Mouse (Mus musculus): Measurements from ENCODE around the gene Efhd2. TPM values are rescaled to one million over a fixed set of nuclear protein-coding genes. Genes with fewer than 3 reads are reported as not detected.

Gene Efhd2
- total RNA-seq, 1 experiment = 9.2 TPM

- in situ Hi-C loops (cut with MboI; ENCODE audit: low sequenced_read_pairs in 2 of 2, unreplicated experiment in 2 of 2) = no loop called here
- Histone ChIP-seq H3K27ac (ENCODE audit: insufficient read depth, low read depth, low read length, poor library complexity, severe bottlenecking) (no peak overlapping the region), H3K9ac (ENCODE audit: insufficient read depth, low read depth, low read length, poor library complexity, severe bottlenecking) (no peak overlapping the region), H3K4me3 (ENCODE audit: insufficient read depth in 1 of 2, low read depth in 1 of 2, low read length in 2 of 2, poor library complexity in 1 of 2, severe bottlenecking in 1 of 2) (no peak overlapping the region), H3K36me3 (ENCODE audit: control insufficient read depth, insufficient read depth, low read length, poor library complexity, severe bottlenecking) (peaks cover 3% of the 10 kb centered on the region; the same call in 1 of the 2 replicates), H3K4me1 (ENCODE audit: control insufficient read depth in 2 of 2, insufficient read depth in 2 of 2, low read length in 2 of 2, poor library complexity in 1 of 2) (peaks cover 0 to 4% of the 10 kb centered on the region in 2 experiments; a peak in 1 of 4 replicates), H3K9me3 (ENCODE audit: control insufficient read depth, insufficient read depth, low read depth, low read length) (no peaks in the 10 kb centered on the region)
- TF ChIP-seq MAFK (IDR thresholded peaks at IDR 0.05; ENCODE audit: insufficient read depth, low read depth, low read length) (no peak), ZNF384 (IDR thresholded peaks at IDR 0.05; ENCODE audit: low read depth, low read length) (no peak), ZC3H11A (IDR thresholded peaks at IDR 0.05; ENCODE audit: borderline replicate concordance, low read depth, low read length) (no peak), CHD2 (IDR thresholded peaks at IDR 0.05; ENCODE audit: low read depth, low read length) (no peak), HCFC1 (IDR thresholded peaks at IDR 0.05; ENCODE audit: borderline replicate concordance, insufficient read depth, low read length) (no peak)
- DNase-seq (ENCODE audit: low read depth, low spot score) = no peak
These were observed 16.2 kb downstream of the Efhd2 start for GRCm38 (mm10) chr4:141858501-141858900.

GRCm38 (mm10) chr4:141857422-141857930 is 17.2 kb downstream of the Efhd2 start:
- Histone ChIP-seq H3K27ac (ENCODE audit: insufficient read depth, low read depth, low read length, poor library complexity, severe bottlenecking) (no peak overlapping the region), H3K4me3 (ENCODE audit: insufficient read depth in 1 of 2, low read depth in 1 of 2, low read length in 2 of 2, poor library complexity in 1 of 2, severe bottlenecking in 1 of 2) (no peak overlapping the region), H3K9ac (ENCODE audit: insufficient read depth, low read depth, low read length, poor library complexity, severe bottlenecking) (no peak overlapping the region), H3K9me3 (ENCODE audit: control insufficient read depth, insufficient read depth, low read depth, low read length) (no peaks in the 10 kb centered on the region), H3K4me1 (ENCODE audit: control insufficient read depth in 2 of 2, insufficient read depth in 2 of 2, low read length in 2 of 2, poor library complexity in 1 of 2) (peaks cover 0 to 4% of the 10 kb centered on the region in 2 experiments; a peak in 1 of 4 replicates), H3K36me3 (ENCODE audit: control insufficient read depth, insufficient read depth, low read length, poor library complexity, severe bottlenecking) (peaks cover 3% of the 10 kb centered on the region; the same call in 1 of the 2 replicates)
- in situ Hi-C loops (cut with MboI; ENCODE audit: low sequenced_read_pairs in 2 of 2, unreplicated experiment in 2 of 2) = no loop called here
- peak; percentile 72 for DNase-seq (ENCODE audit: low read depth, low spot score)
- no peak for TF ChIP-seq ZC3H11A (IDR thresholded peaks at IDR 0.05; ENCODE audit: borderline replicate concordance, low read depth, low read length)
- TF ChIP-seq ZNF384 (IDR thresholded peaks at IDR 0.05; ENCODE audit: low read depth, low read length) = no peak
- TF ChIP-seq CHD2 (IDR thresholded peaks at IDR 0.05; ENCODE audit: low read depth, low read length) = no peak
- TF ChIP-seq MAFK (IDR thresholded peaks at IDR 0.05; ENCODE audit: insufficient read depth, low read depth, low read length) = no peak
- no peak for TF ChIP-seq HCFC1 (IDR thresholded peaks at IDR 0.05; ENCODE audit: borderline replicate concordance, insufficient read depth, low read length)

- no peaks in the 10 kb centered on the region for H3K9me3 ChIP-seq (ENCODE audit: control insufficient read depth, insufficient read depth, low read depth, low read length)
- no peak overlapping the region for H3K4me3 ChIP-seq (ENCODE audit: insufficient read depth in 1 of 2, low read depth in 1 of 2, low read length in 2 of 2, poor library complexity in 1 of 2, severe bottlenecking in 1 of 2)
- H3K36me3 ChIP-seq (ENCODE audit: control insufficient read depth, insufficient read depth, low read length, poor library complexity, severe bottlenecking) = no peaks in the 10 kb centered on the region
- in situ Hi-C loops (cut with MboI; ENCODE audit: low sequenced_read_pairs in 2 of 2, unreplicated experiment in 2 of 2) = no loop called here
- no peak overlapping the region for H3K27ac ChIP-seq (ENCODE audit: insufficient read depth, low read depth, low read length, poor library complexity, severe bottlenecking)
- H3K4me1 ChIP-seq (ENCODE audit: control insufficient read depth in 2 of 2, insufficient read depth in 2 of 2, low read length in 2 of 2, poor library complexity in 1 of 2) = 0 out of 4 replicates have a peak, but pooled peaks cover 0 to 2% of the 10 kb centered on the region in 2 experiments
- TF ChIP-seq CHD2 (IDR thresholded peaks at IDR 0.05; ENCODE audit: low read depth, low read length) (no peak), MAFK (IDR thresholded peaks at IDR 0.05; ENCODE audit: insufficient read depth, low read depth, low read length) (no peak), HCFC1 (IDR thresholded peaks at IDR 0.05; ENCODE audit: borderline replicate concordance, insufficient read depth, low read length) (no peak), ZNF384 (IDR thresholded peaks at IDR 0.05; ENCODE audit: low read depth, low read length) (no peak), ZC3H11A (IDR thresholded peaks at IDR 0.05; ENCODE audit: borderline replicate concordance, low read depth, low read length) (no peak)
- DNase-seq (ENCODE audit: low read depth, low spot score) = no peak
- H3K9ac ChIP-seq (ENCODE audit: insufficient read depth, low read depth, low read length, poor library complexity, severe bottlenecking) = no peak overlapping the region
These were observed 21.3 kb downstream of the Efhd2 start for GRCm38 (mm10) chr4:141853437-141853836.

DNA sequence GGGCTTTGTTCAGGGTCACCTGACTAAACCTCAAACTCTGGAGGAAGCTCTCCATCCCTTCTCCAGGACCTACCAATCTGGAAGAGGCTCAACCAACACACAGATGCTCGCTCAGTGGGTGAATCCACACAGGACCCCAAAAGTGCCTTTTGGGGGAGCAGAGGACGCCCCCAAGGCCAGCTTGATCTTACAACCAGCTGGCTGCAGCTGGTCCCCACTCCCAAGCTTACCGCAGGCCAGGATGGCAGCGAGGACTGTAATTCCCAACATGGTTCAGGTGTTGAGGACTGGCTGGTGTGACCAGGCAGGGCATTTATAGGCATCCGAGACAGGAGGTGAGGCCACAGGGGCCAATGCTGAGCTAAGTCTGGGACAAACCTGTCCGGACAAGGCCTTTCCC is 28.7 kb downstream of the Efhd2 start, which contains the start of gene Ctrc:
Ctrc (minus strand) TSS at position 361 of the 400 bp plus-strand sequence.
- H3K9ac ChIP-seq (ENCODE audit: insufficient read depth, low read depth, low read length, poor library complexity, severe bottlenecking) = no peak within 1 kb of the TSS
- no peak within 1 kb of the TSS for H3K27ac ChIP-seq (ENCODE audit: insufficient read depth, low read depth, low read length, poor library complexity, severe bottlenecking)
- H3K4me3 ChIP-seq (ENCODE audit: insufficient read depth in 1 of 2, low read depth in 1 of 2, low read length in 2 of 2, poor library complexity in 1 of 2, severe bottlenecking in 1 of 2) = no peak within 1 kb of the TSS
- in situ Hi-C loops (cut with MboI; ENCODE audit: low sequenced_read_pairs in 2 of 2, unreplicated experiment in 2 of 2) = no loop called here
- H3K4me1 ChIP-seq (ENCODE audit: control insufficient read depth in 2 of 2, insufficient read depth in 2 of 2, low read length in 2 of 2, poor library complexity in 1 of 2) = no peaks in the 10 kb centered on the region; a peak in 1 of 4 replicates
- H3K9me3 ChIP-seq (ENCODE audit: control insufficient read depth, insufficient read depth, low read depth, low read length) = no peaks in the 10 kb centered on the region
- no peaks in the 10 kb centered on the region for H3K36me3 ChIP-seq (ENCODE audit: control insufficient read depth, insufficient read depth, low read length, poor library complexity, severe bottlenecking)
- DNase-seq (ENCODE audit: low read depth, low spot score) = no peak
- TF ChIP-seq HCFC1 (IDR thresholded peaks at IDR 0.05; ENCODE audit: borderline replicate concordance, insufficient read depth, low read length) (no peak), ZC3H11A (IDR thresholded peaks at IDR 0.05; ENCODE audit: borderline replicate concordance, low read depth, low read length) (no peak), ZNF384 (IDR thresholded peaks at IDR 0.05; ENCODE audit: low read depth, low read length) (no peak), MAFK (IDR thresholded peaks at IDR 0.05; ENCODE audit: insufficient read depth, low read depth, low read length) (no peak), CHD2 (IDR thresholded peaks at IDR 0.05; ENCODE audit: low read depth, low read length) (no peak)
